Mouse (Mus musculus): ENCODE measurements around the gene Igfbp3. TPM values are rescaled to one million over a fixed set of nuclear protein-coding genes. Genes with fewer than 3 reads are reported as not detected.
"Not testable (repeated sequence)": the region's sequence is repeated elsewhere in the genome, so short reads cannot be mapped to it uniquely, and the experiment has no call there.

Gene Igfbp3
- polyA plus RNA-seq, 1 experiment: not detected

GRCm38 (mm10) chr11:7234436-7234835 is 20.7 kb upstream of the Igfbp3 start:
- H3K27ac ChIP-seq (ENCODE audit: insufficient read depth, low read depth, low read length): no peak overlapping the region
- no peak for TF ChIP-seq POLR2A (IDR thresholded peaks at IDR 0.05; ENCODE audit: borderline replicate concordance, low read depth, low read length)
- TF ChIP-seq CTCF (IDR thresholded peaks at IDR 0.05; ENCODE audit: low read depth, low read length): no peak
- no peak overlapping the region for H3K4me3 ChIP-seq (ENCODE audit: insufficient read depth, low read length)
- no peaks in the 10 kb centered on the region for H3K4me1 ChIP-seq (ENCODE audit: control insufficient read depth, insufficient read depth, low read length)

- H3K27ac ChIP-seq (ENCODE audit: insufficient read depth, low read depth, low read length): no peak overlapping the region
- H3K4me1 ChIP-seq (ENCODE audit: control insufficient read depth, insufficient read depth, low read length): no peaks in the 10 kb centered on the region
- H3K4me3 ChIP-seq (ENCODE audit: insufficient read depth, low read length): no peak overlapping the region
- TF ChIP-seq CTCF (IDR thresholded peaks at IDR 0.05; ENCODE audit: low read depth, low read length) (no peak), POLR2A (IDR thresholded peaks at IDR 0.05; ENCODE audit: borderline replicate concordance, low read depth, low read length) (no peak)
These were observed 19.6 kb upstream of the Igfbp3 start for GRCm38 (mm10) chr11:7233333-7233732.

GRCm38 (mm10) chr11:7231958-7232357 is 18.2 kb upstream of the Igfbp3 start:
- H3K4me3 ChIP-seq (ENCODE audit: insufficient read depth, low read length): no peak overlapping the region
- no peaks in the 10 kb centered on the region for H3K4me1 ChIP-seq (ENCODE audit: control insufficient read depth, insufficient read depth, low read length)
- no peak for TF ChIP-seq POLR2A (IDR thresholded peaks at IDR 0.05; ENCODE audit: borderline replicate concordance, low read depth, low read length)
- TF ChIP-seq CTCF (IDR thresholded peaks at IDR 0.05; ENCODE audit: low read depth, low read length): no peak
- no peak overlapping the region for H3K27ac ChIP-seq (ENCODE audit: insufficient read depth, low read depth, low read length)

GRCm38 (mm10) chr11:7230000-7230399 is 16.3 kb upstream of the Igfbp3 start:
- H3K4me1 ChIP-seq (ENCODE audit: control insufficient read depth, insufficient read depth, low read length): no peaks in the 10 kb centered on the region
- no peak overlapping the region for H3K27ac ChIP-seq (ENCODE audit: insufficient read depth, low read depth, low read length)
- H3K4me3 ChIP-seq (ENCODE audit: insufficient read depth, low read length): no peak overlapping the region
- TF ChIP-seq CTCF (IDR thresholded peaks at IDR 0.05; ENCODE audit: low read depth, low read length) (no peak), POLR2A (IDR thresholded peaks at IDR 0.05; ENCODE audit: borderline replicate concordance, low read depth, low read length) (no peak)

- TF ChIP-seq CTCF (IDR thresholded peaks at IDR 0.05; ENCODE audit: low read depth, low read length) (no peak), POLR2A (IDR thresholded peaks at IDR 0.05; ENCODE audit: borderline replicate concordance, low read depth, low read length) (no peak)
These were observed 14.4 kb upstream of the Igfbp3 start for GRCm38 (mm10) chr11:7228107-7228506.

GRCm38 (mm10) chr11:7226810-7227550 is 13.3 kb upstream of the Igfbp3 start:
- Histone ChIP-seq H3K27ac (ENCODE audit: insufficient read depth, low read depth, low read length) (no peak overlapping the region), H3K4me1 (ENCODE audit: control insufficient read depth, insufficient read depth, low read length) (no peaks in the 10 kb centered on the region), H3K4me3 (ENCODE audit: insufficient read depth, low read length) (no peak overlapping the region)
- TF ChIP-seq POLR2A (IDR thresholded peaks at IDR 0.05; ENCODE audit: borderline replicate concordance, low read depth, low read length) (no peak), CTCF (IDR thresholded peaks at IDR 0.05; ENCODE audit: low read depth, low read length) (no peak)

More at GRCm38 (mm10) chr11:7228107-7228506, 14.4 kb upstream of the Igfbp3 start:
- Histone ChIP-seq H3K4me3 (ENCODE audit: insufficient read depth, low read length) (no peak overlapping the region), H3K4me1 (ENCODE audit: control insufficient read depth, insufficient read depth, low read length) (no peaks in the 10 kb centered on the region), H3K27ac (ENCODE audit: insufficient read depth, low read depth, low read length) (no peak overlapping the region)

GRCm38 (mm10) chr11:7226200-7226599 is 12.5 kb upstream of the Igfbp3 start:
- TF ChIP-seq CTCF (IDR thresholded peaks at IDR 0.05; ENCODE audit: low read depth, low read length) (no peak), POLR2A (IDR thresholded peaks at IDR 0.05; ENCODE audit: borderline replicate concordance, low read depth, low read length) (no peak)
- Histone ChIP-seq H3K4me3 (ENCODE audit: insufficient read depth, low read length) (no peak overlapping the region), H3K27ac (ENCODE audit: insufficient read depth, low read depth, low read length) (no peak overlapping the region), H3K4me1 (ENCODE audit: control insufficient read depth, insufficient read depth, low read length) (no peaks in the 10 kb centered on the region)

GRCm38 (mm10) chr11:7221826-7222225 is 8.1 kb upstream of the Igfbp3 start:
- not testable (repeated sequence) for H3K4me3 ChIP-seq (ENCODE audit: insufficient read depth, low read length); H3K27ac ChIP-seq (ENCODE audit: insufficient read depth, low read depth, low read length); H3K4me1 ChIP-seq (ENCODE audit: control insufficient read depth, insufficient read depth, low read length)

GRCm38 (mm10) chr11:7215703-7216102 is 2.0 kb upstream of the Igfbp3 start:
- no peaks in the 10 kb centered on the region for H3K4me1 ChIP-seq (ENCODE audit: control insufficient read depth, insufficient read depth, low read length)
- H3K4me3 ChIP-seq (ENCODE audit: insufficient read depth, low read length): no peak overlapping the region
- no peak overlapping the region for H3K27ac ChIP-seq (ENCODE audit: insufficient read depth, low read depth, low read length)
- TF ChIP-seq POLR2A (IDR thresholded peaks at IDR 0.05; ENCODE audit: borderline replicate concordance, low read depth, low read length) (no peak), CTCF (IDR thresholded peaks at IDR 0.05; ENCODE audit: low read depth, low read length) (peak; percentile 72)

GRCm38 (mm10) chr11:7214761-7215160 is 1.0 kb upstream of the Igfbp3 start:
- Histone ChIP-seq H3K27ac (ENCODE audit: insufficient read depth, low read depth, low read length) (no peak overlapping the region), H3K4me1 (ENCODE audit: control insufficient read depth, insufficient read depth, low read length) (no peaks in the 10 kb centered on the region), H3K4me3 (ENCODE audit: insufficient read depth, low read length) (no peak overlapping the region)
- TF ChIP-seq CTCF (IDR thresholded peaks at IDR 0.05; ENCODE audit: low read depth, low read length) (no peak), POLR2A (IDR thresholded peaks at IDR 0.05; ENCODE audit: borderline replicate concordance, low read depth, low read length) (no peak)

- TF ChIP-seq CTCF (IDR thresholded peaks at IDR 0.05; ENCODE audit: low read depth, low read length) (no peak), POLR2A (IDR thresholded peaks at IDR 0.05; ENCODE audit: borderline replicate concordance, low read depth, low read length) (no peak)
- H3K4me1 ChIP-seq (ENCODE audit: control insufficient read depth, insufficient read depth, low read length): no peaks in the 10 kb centered on the region
- no peak overlapping the region for H3K4me3 ChIP-seq (ENCODE audit: insufficient read depth, low read length)
- no peak overlapping the region for H3K27ac ChIP-seq (ENCODE audit: insufficient read depth, low read depth, low read length)
These were observed 578 bp upstream of the Igfbp3 start for GRCm38 (mm10) chr11:7214342-7214660.

Data from bone marrow macrophage, adult 2 months (primary cell).